ENCODE assay signal across 12 mouse cellular contexts in genomic region chr1:132287991-132288451, GRCm38 (mm10). TPM values are rescaled to one million over a fixed set of nuclear protein-coding genes. Genes with fewer than 3 reads are reported as not detected.
DNase-seq lines count a peak whose midpoint lies in the region; ATAC-seq lines count a peak whose summit lies in the region.
"Had no signal": no experiment of that assay in that cellular context is flagged by ENCODE, and none has a peak within 500 bp of the region (broad histone marks: within the 10 kb centered on the region; RNA-seq: fewer than 3 reads in every experiment).

No protein-coding gene starts in this region.

- 28% methylated on average over 11 of the region's 11 CpGs for WGBS in heart, embryonic 13.5 days
- WGBS in hindbrain, embryonic 12.5 days = 14% methylated on average over 11 of the region's 11 CpGs

- H3K4me1 ChIP-seq in heart, embryonic 13.5 days = peaks cover 53% of the 10 kb centered on the region
- H3K4me1 ChIP-seq in hindbrain, embryonic 12.5 days = peaks cover 74% of the 10 kb centered on the region
- H3K4me1 ChIP-seq: liver, embryonic 15.5 days had no signal

- no peaks in the 10 kb centered on the region for H3K9me3 ChIP-seq in heart, embryonic 13.5 days
- no peaks in the 10 kb centered on the region for H3K9me3 ChIP-seq in hindbrain, embryonic 12.5 days (replicated peaks)
- H3K9me3 ChIP-seq: liver, embryonic 15.5 days had no signal

- intact Hi-C loops in left cerebral cortex, postnatal 10 days (cut with DNase I) = no loop called here

- ATAC-seq in heart, embryonic 13.5 days (ENCODE audit: extremely low read depth, insufficient number of reproducible peaks, low FRiP score, low TSS enrichment) = no peak
- ATAC-seq in hindbrain, embryonic 12.5 days (ENCODE audit: low FRiP score) = no peak
- no peak for ATAC-seq in erythroid progenitor cell, adult 5-6 weeks (replicated peaks; ENCODE audit: low FRiP score, poor library complexity, severe bottlenecking)

- H3K4me2 ChIP-seq in heart, embryonic 13.5 days = no peak overlapping the region
- no peak overlapping the region for H3K4me2 ChIP-seq in hindbrain, embryonic 12.5 days (replicated peaks)
- H3K4me2 ChIP-seq: liver, embryonic 15.5 days had no signal

- no peaks in the 10 kb centered on the region for H3K36me3 ChIP-seq in heart, embryonic 13.5 days
- no peaks in the 10 kb centered on the region for H3K36me3 ChIP-seq in hindbrain, embryonic 12.5 days
- H3K36me3 ChIP-seq: liver, embryonic 15.5 days had no signal

- no peak overlapping the region for H3K4me3 ChIP-seq in heart, embryonic 13.5 days
- no peak overlapping the region for H3K4me3 ChIP-seq in hindbrain, embryonic 12.5 days
- H3K4me3 ChIP-seq: liver, embryonic 15.5 days had no signal

- no peak overlapping the region for H3K9ac ChIP-seq in heart, embryonic 13.5 days
- no peak overlapping the region for H3K9ac ChIP-seq in hindbrain, embryonic 12.5 days
- H3K9ac ChIP-seq: liver, embryonic 15.5 days had no signal

- peak overlapping the region; percentile 8; the same call in 1 of the 2 replicates for H3K27ac ChIP-seq in heart, embryonic 13.5 days (replicated peaks)
- 0 out of 2 replicates have a peak overlapping the region, but pooled peaks have one; percentile 19 for H3K27ac ChIP-seq in hindbrain, embryonic 12.5 days
- H3K27ac ChIP-seq: liver, embryonic 15.5 days had no signal

- DNase-seq in heart, adult 11 months = no peak
- peak; percentile 94 for DNase-seq in 3T3-L1 (ENCODE audit: low read depth, low spot score)
- peak; percentile 61 for DNase-seq in MN1 (ENCODE audit: low spot score)
- no peak for DNase-seq in frontal cortex, postnatal 14 days (ENCODE audit: low spot score in 2 of 2)
- no peak for DNase-seq in left cerebral cortex, postnatal 10 days (ENCODE audit: extremely low spot score in 1 of 2, low spot score in 2 of 2)
- DNase-seq: spleen, adult 18-20 months had no signal

- H3K27me3 ChIP-seq in heart, embryonic 13.5 days (replicated peaks) = peaks cover 20% of the 10 kb centered on the region
- H3K27me3 ChIP-seq in hindbrain, embryonic 12.5 days = peaks cover 7% of the 10 kb centered on the region; the same call in 1 of the 2 replicates

RNA-seq across cellular contexts. Expression of gene Klhdc8a, which starts 10.4 kb away (rescaled TPM):
- 0.34 and 0.63 TPM in 2 replicates for polyA plus RNA-seq in heart, embryonic 13.5 days (2015; fragmentation: Nextera tagmentation; extraction: Ambion mirVana)
- polyA plus RNA-seq in hindbrain, embryonic 12.5 days (2016; fragmentation: Nextera tagmentation; extraction: Ambion mirVana) = 5.1 and 5.3 TPM in 2 replicates
- total RNA-seq in erythroid progenitor cell, adult 5-6 weeks (2015; ENCODE audit: low replicate concordance) = not detected in 2 replicates
- total RNA-seq in erythroid progenitor cell, adult 5-6 weeks (2017; ENCODE audit: low replicate concordance) = not detected in 2 replicates
- total RNA-seq in left cerebral cortex, postnatal 10 days (2021) = 10 to 100 TPM; 18.4 to 19.8 TPM
- total RNA-seq: neutrophil, adult 5-6 weeks had no signal

RNA-seq across cellular contexts. Expression of gene Nuak2, which starts 27.9 kb away (rescaled TPM):
- polyA plus RNA-seq in heart, embryonic 13.5 days (2015; fragmentation: Nextera tagmentation; extraction: Ambion mirVana) = 2.0 and 2.2 TPM in 2 replicates
- 29.7 and 30.0 TPM in 2 replicates for polyA plus RNA-seq in hindbrain, embryonic 12.5 days (2016; fragmentation: Nextera tagmentation; extraction: Ambion mirVana)
- total RNA-seq in erythroid progenitor cell, adult 5-6 weeks (2015; ENCODE audit: low replicate concordance) = 1.1 and 6.3 TPM in 2 replicates
- 3.7 TPM in 1 of 2 replicates, not detected in the other for total RNA-seq in erythroid progenitor cell, adult 5-6 weeks (2017; ENCODE audit: low replicate concordance)
- 1 to 10 TPM; 1.1 to 1.3 TPM for total RNA-seq in left cerebral cortex, postnatal 10 days (2021)

RNA-seq across cellular contexts. Expression of gene Gm10188, which starts 58.5 kb away (rescaled TPM):
- polyA plus RNA-seq in heart, embryonic 13.5 days (2015; fragmentation: Nextera tagmentation; extraction: Ambion mirVana) = not detected in 2 replicates
- 0.49 TPM in 1 of 2 replicates, not detected in the other for polyA plus RNA-seq in hindbrain, embryonic 12.5 days (2016; fragmentation: Nextera tagmentation; extraction: Ambion mirVana)
- total RNA-seq in erythroid progenitor cell, adult 5-6 weeks (2015; ENCODE audit: low replicate concordance) = not detected in 2 replicates
- not detected in 2 replicates for total RNA-seq in erythroid progenitor cell, adult 5-6 weeks (2017; ENCODE audit: low replicate concordance)
- total RNA-seq in left cerebral cortex, postnatal 10 days (2021) = not detected
- total RNA-seq: gastrocnemius, postnatal 4 days; neutrophil, adult 5-6 weeks had no signal
- polyA plus RNA-seq: liver, embryonic 15.5 days had no signal

Comparison
In these comparisons a context has a peak if more than half of its experiments do, and no peak if none do; other contexts are left out.
1. DNase-seq: peak in 3T3-L1 (single experiment) and MN1 (single experiment); none in heart, adult 11 months (single experiment), frontal cortex, postnatal 14 days (0 of 2) and left cerebral cortex, postnatal 10 days (0 of 2).
2. RNA of gene Klhdc8a, which starts 10.4 kb away (total RNA-seq): 18.4 to 19.8 TPM in left cerebral cortex, postnatal 10 days; not detected in erythroid progenitor cell, adult 5-6 weeks; every median in the first group is over 10 times any median in the second.